Mouse (Mus musculus) left cerebral cortex, postnatal 10 days (tissue): ENCODE results near the gene Onecut1. TPM values are rescaled to one million over a fixed set of nuclear protein-coding genes. Genes with fewer than 3 reads are reported as not detected.

ENCODE experiments used
- DNase-seq, 2 experiments: peaks; one replicate each; pipeline ENCODE4 v3.0.0; 2021 to 2022; ENCODE audit warnings: low spot score in 2 of 2, mixed read lengths in 1 of 2; ENCODE audit errors: extremely low spot score in 1 of 2
- intact Hi-C: fragments of 180-260 bp; cut with DNase I; formaldehyde crosslinking; loops from one replicate; pipeline ENCODE4 v1.15.1; 2025
- total RNA-seq, 2 experiments: library from RNA; stranded (reverse); gene quantifications; 2 replicates each; pipeline ENCODE4 v1.2.3; 2021

The Onecut1 gene
- total RNA-seq, 2 experiments from 2014 or later: 0.09 to 0.12 TPM

GRCm38 (mm10) chr9:74857508-74857840 lies 4.2 kb upstream of the Onecut1 start:
- DNase-seq: no peak
- intact Hi-C loops: no loop called here

- intact Hi-C loops: no loop called here
- no peak for DNase-seq
These were observed 3.6 kb upstream of the Onecut1 start for GRCm38 (mm10) chr9:74858111-74858510.

DNA sequence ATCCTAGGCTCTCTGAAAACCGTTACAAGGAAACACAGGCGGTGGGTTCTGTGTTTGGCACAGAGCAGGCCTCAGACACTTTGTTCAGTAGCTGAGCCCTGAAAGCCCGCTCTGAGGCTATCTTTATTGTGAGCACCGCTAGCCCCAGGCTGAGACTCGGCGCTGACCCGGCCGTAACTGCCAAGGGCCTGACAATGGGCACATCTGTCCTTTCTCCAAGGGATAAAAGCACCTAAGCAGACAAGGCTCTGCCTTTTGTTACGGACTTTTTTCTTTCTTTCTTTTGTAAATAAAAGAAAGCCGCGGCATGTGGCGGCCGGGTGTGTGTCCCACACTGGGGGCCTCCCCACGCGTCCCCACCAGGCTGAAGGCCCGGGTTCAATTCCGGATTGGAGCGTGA lies 1.3 kb upstream of the Onecut1 start:
- intact Hi-C loops: loop anchor here (5.0 kb wide), 1 partner anchor 328 kb away; no protein-coding TSS in a partner anchor
- DNase-seq: no peak

DNA sequence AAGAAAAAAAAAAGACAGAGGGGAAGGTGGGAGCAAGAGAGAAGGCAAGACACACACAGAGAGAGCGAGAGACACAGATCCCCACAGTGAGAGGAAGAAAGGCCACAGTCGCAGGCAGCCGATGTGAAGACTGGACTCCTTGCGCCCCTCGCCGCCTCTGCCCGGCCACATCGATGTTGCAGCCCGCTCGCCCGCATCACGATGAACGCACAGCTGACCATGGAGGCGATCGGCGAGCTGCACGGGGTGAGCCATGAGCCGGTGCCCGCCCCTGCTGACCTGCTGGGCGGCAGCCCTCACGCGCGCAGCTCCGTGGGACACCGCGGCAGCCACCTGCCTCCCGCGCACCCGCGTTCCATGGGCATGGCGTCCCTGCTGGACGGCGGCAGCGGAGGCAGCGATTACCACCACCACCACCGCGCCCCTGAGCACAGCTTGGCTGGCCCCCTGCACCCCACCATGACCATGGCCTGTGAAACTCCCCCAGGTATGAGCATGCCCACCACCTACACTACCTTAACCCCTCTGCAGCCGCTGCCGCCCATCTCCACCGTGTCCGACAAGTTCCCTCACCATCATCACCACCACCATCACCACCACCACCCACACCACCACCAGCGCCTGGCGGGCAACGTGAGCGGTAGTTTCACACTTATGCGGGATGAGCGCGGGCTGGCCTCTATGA lies 517 bp downstream of the Onecut1 start:
- DNase-seq: peak in 1 of 2 experiments; percentile 27
- intact Hi-C loops: loop anchor here (5.0 kb wide), 1 partner anchor 330 kb away; no protein-coding TSS in a partner anchor

DNA sequence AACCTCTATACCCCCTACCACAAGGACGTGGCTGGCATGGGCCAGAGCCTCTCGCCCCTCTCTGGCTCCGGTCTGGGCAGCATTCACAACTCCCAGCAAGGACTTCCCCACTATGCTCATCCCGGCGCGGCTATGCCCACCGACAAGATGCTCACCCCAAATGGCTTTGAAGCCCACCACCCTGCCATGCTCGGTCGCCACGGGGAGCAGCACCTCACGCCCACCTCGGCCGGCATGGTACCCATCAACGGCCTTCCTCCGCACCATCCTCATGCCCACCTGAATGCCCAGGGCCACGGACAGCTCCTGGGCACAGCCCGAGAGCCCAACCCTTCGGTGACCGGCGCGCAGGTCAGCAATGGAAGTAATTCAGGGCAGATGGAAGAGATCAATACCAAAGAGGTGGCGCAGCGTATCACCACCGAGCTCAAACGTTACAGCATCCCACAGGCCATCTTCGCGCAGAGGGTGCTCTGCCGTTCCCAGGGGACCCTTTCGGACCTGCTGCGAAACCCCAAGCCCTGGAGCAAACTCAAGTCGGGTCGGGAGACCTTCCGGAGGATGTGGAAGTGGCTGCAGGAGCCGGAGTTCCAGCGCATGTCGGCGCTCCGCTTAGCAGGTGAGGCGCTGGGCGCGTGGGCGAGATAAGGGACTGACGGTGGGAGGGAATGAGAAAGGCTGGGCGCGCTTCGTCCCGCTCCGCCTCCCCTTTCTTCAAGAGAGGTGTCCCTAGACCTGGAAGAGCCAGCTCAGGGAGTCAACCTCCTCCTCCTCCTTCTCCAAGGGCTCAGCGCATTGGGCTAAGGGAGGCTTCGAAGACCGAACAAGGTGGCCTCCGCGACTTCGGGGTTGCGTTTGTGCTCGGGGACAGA lies 1.3 kb downstream of the Onecut1 start:
- peak in 1 of 2 experiments; percentile 33 for DNase-seq
- intact Hi-C loops: loop anchor here (5.0 kb wide), 1 partner anchor 331 kb away; no protein-coding TSS in a partner anchor

DNA sequence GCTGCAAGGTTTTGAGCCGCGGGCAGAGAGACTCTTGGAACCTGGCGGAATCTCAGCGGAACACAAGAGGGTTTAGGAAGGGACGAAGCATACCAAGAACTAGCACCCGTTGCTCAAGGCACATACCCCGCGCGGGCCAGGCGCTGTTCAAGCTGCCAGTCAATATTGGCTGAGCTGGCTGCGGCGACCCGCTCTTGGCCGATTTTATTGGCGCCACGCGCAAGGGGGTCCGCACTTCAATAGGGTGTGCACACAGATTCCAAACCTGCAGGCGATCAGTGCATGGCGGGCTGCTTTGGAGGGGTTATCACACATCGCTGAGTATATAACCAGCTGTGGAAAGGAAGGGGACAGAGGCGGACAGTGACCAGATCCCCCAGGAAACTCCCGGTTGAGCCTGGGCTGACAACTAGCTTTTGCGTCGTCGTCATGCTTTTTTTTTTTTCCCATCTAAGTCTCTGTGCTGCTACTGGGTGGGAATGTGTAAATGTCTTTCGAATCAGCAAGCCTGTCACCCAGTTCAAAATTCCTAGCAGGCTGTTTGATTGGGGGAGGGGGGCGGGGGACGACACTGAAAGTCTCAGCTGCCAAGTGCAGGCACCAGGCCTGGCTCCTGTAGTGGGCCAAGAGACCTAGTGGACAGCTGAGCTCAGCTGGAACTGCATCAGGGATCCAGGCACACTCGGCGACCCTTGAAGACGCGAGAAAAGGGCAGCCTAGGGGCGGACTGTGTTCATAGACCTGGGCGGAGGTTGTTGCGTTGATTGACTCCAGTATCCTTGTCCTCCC lies 2.1 kb downstream of the Onecut1 start:
- no peak for DNase-seq
- intact Hi-C loops: loop anchor here (5.0 kb wide), 1 partner anchor 332 kb away; no protein-coding TSS in a partner anchor

DNA sequence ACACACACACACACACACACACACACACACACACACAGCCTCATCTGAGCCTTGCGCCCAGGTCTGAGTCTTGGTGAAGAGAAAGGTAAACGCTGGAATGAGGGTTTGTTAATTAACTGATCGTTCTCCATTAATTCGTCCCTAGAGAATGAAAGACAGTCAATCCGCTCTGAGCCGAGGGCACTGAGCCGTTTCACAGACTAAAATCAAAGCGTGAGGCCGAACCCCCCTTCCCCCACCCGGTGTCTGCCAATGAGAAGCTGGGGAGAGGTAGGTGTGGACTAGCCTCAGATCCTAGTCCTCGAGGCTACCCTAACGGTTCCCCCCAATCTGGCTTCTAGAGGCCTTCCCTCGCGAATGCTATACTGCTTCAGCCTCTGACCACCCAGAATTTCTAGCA lies 2.8 kb downstream of the Onecut1 start:
- intact Hi-C loops: loop anchor here (5.0 kb wide), 1 partner anchor 332 kb away; no protein-coding TSS in a partner anchor
- no peak for DNase-seq

DNA sequence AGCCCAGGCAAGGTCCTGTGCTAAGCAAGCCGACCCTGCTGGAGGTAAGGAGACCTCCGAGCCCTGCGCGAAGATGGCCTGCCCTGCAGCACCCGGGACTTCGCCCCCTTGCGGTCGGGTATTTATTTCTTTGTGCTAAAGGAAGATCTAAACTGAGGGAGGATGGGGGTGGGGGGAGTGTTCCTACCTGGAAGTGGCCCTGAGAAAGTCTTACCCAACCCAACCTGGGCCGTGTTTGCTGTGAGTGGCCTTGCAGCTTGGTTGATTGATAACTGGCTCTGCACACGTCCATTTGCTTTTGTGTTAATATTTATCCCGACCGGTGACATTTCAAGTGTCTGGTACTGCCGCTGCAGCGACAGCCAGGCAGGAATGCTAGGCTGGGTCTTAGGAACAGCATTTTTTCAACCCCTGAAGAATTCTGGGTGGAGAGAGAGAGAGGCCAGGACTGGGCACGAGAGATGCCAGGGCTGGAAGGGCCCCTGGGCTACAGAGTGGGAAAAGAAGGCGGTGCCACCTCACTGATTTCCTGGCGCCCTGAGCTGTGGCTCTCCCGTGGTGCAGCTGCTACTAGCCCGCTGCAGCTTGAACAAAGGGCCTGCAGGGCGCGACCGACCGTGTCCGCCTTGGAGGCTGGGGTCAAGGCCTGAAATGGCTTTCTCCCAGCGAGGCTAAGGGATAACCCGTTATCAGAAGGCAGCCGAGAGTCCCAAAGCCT lies 5.0 kb downstream of the Onecut1 start:
- intact Hi-C loops: no loop called here
- DNase-seq: peak in 1 of 2 experiments; percentile 26

GRCm38 (mm10) chr9:74867641-74868205 lies 6.0 kb downstream of the Onecut1 start:
- intact Hi-C loops: no loop called here
- DNase-seq: peak in 1 of 2 experiments; percentile 66

- DNase-seq: peak in 1 of 2 experiments; percentile 27
- intact Hi-C loops: no loop called here
These were observed 6.7 kb downstream of the Onecut1 start for GRCm38 (mm10) chr9:74868336-74868950.

GRCm38 (mm10) chr9:74870960-74871688 lies 9.4 kb downstream of the Onecut1 start:
- intact Hi-C loops: loop anchor here (2.0 to 5.0 kb wide), 2 partner anchors 584 to 728 kb away; no protein-coding TSS in a partner anchor

DNA sequence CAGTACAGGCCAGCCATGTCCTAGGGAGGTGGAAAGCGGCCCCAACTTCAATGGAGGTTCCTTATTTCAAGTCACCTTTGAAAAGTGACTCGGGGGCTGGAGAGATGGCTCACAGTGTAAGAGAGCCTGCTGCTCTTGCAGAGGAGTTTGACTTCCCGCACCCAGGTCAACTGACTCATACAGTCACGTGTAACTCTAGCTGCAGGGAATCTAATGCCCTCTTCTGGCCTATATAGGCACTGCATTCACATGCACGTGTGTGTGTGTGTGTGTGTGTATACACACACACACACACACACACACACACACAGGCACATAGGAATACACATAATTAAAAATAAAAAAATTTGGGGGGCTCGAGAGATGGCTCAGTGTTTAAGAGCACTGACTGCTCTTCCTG lies 14.6 kb downstream of the Onecut1 start:
- no peak for DNase-seq
- intact Hi-C loops: no loop called here

More at GRCm38 (mm10) chr9:74870960-74871688, 9.4 kb downstream of the Onecut1 start:
- DNase-seq: peak; percentile 59 to 67

GRCm38 (mm10) chr9:74877709-74878108 lies 16.0 kb downstream of the Onecut1 start:
- no peak for DNase-seq
- intact Hi-C loops: no loop called here

GRCm38 (mm10) chr9:74887866-74888265 lies 26.1 kb downstream of the Onecut1 start:
- no peak for DNase-seq
- intact Hi-C loops: no loop called here

- intact Hi-C loops: no loop called here
- no peak for DNase-seq
These were observed 35.0 kb downstream of the Onecut1 start for GRCm38 (mm10) chr9:74896742-74897141.

DNA sequence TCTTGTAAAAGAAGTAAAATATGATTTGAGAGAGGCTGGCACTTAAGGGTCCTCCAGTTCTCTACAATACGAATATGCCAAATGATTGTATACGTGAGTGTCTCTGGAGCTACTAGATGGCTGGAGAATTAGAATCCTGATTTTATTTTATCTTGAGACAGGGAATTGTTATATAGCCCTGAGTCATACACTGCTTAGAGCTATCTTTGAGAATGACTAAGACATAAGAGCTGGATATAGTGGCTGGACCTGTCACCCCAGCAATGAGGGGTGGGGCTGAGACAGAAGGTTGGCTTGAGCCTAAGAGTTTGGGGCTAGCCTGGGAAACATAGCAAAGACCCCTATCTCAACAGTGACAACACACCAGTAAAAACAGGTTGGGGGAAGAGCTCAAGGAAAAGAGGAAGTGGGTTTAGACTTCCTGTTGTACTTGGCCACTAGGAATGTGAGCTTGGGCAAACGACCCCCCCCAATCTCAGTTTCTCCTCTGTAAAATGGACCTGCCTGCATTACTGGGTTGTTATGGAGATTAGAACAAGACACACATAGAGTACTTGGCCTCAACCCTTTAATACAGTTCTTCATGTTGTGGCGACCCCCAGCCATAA lies 35.8 kb downstream of the Onecut1 start:
- DNase-seq: no peak
- intact Hi-C loops: no loop called here

- no peak for DNase-seq
- intact Hi-C loops: loop anchor here (10.0 kb wide), 1 partner anchor 375 kb away; no protein-coding TSS in a partner anchor
These were observed 38.4 kb downstream of the Onecut1 start for GRCm38 (mm10) chr9:74900141-74900540.
